Mouse (Mus musculus) hindbrain, embryonic 13.5 days (tissue): Measurements from ENCODE around the gene Gm8334. TPM values are rescaled to one million over a fixed set of nuclear protein-coding genes. Genes with fewer than 3 reads are reported as not detected.
"Not testable (repeated sequence)": the region's sequence is repeated elsewhere in the genome, so short reads cannot be mapped to it uniquely, and the experiment has no call there.

Experiments used
- ATAC-seq: fragments of 200-750 bp; cut with Nextera tagmentation; 2 replicates; pipeline ENCODE4 v1.8.0; 2017; ENCODE audit warnings: moderate TSS enrichment; ENCODE audit not compliant: low FRiP score
- H3K27ac ChIP-seq: fragments of 300-500 bp; sonication (generic); 2 replicates; pipeline ENCODE4 v1.5.1; 2015; ENCODE audit warnings: inconsistent platforms, mild to moderate bottlenecking, moderate library complexity
- H3K27me3 ChIP-seq: fragments of 300-500 bp; sonication (generic); 2 replicates; pipeline ENCODE4 v1.6.1; 2015; ENCODE audit warnings: mild to moderate bottlenecking, inconsistent platforms
- H3K36me3 ChIP-seq: fragments of 300-500 bp; sonication (generic); 2 replicates; pipeline ENCODE4 v1.6.1; 2015; ENCODE audit warnings: mild to moderate bottlenecking, inconsistent platforms
- H3K4me1 ChIP-seq: fragments of 300-500 bp; sonication (generic); replicated peaks from 2 replicates; pipeline ENCODE4 v1.6.1; 2015; ENCODE audit warnings: inconsistent platforms
- H3K4me2 ChIP-seq: fragments of 300-500 bp; sonication (generic); 2 replicates; pipeline ENCODE4 v1.6.1; 2015; ENCODE audit warnings: inconsistent platforms, mild to moderate bottlenecking, moderate library complexity
- H3K4me3 ChIP-seq: fragments of 300-500 bp; sonication (generic); 2 replicates; pipeline ENCODE4 v1.5.1; 2015; ENCODE audit warnings: mild to moderate bottlenecking, inconsistent platforms
- H3K9ac ChIP-seq: fragments of 300-500 bp; sonication (generic); 2 replicates; pipeline ENCODE4 v1.6.1; 2015; ENCODE audit warnings: mild to moderate bottlenecking, inconsistent platforms
- H3K9me3 ChIP-seq: fragments of 300-500 bp; sonication (generic); 2 replicates; pipeline ENCODE4 v1.6.1; 2016; ENCODE audit warnings: inconsistent platforms
- WGBS: fragments of 180-500 bp; shearing (Covaris S2); methylation state at CpG from one replicate; pipeline ENCODE4 v1.1.7; 2015; 5-methylcytosine and 5-hydroxymethylcytosine counted together
- polyA plus RNA-seq: library from polyadenylated mRNA; unstranded; fragments of >200 nt; fragmentation: Nextera tagmentation; extraction: Ambion mirVana; gene quantifications from 2 replicates; pipeline ENCODE4 v1.2.1, GENCODE M21; 2015

Gene Gm8334
- polyA plus RNA-seq = not detected in 2 replicates

GRCm38 (mm10) chrX:148615053-148615452, at the start of gene Gm8334:
Gene Gm8334 (minus strand): TSS chrX:148615153.
- H3K27me3 ChIP-seq, H3K4me2 ChIP-seq, ATAC-seq, H3K9me3 ChIP-seq, H3K9ac ChIP-seq, H3K36me3 ChIP-seq, H3K4me1 ChIP-seq, H3K4me3 ChIP-seq, H3K27ac ChIP-seq: not testable (repeated sequence)
- 83% methylated on average over 4 of the region's 7 CpGs for WGBS

GRCm38 (mm10) chrX:148663298-148663697, 48.3 kb upstream of the Gm8334 start, which contains the start of gene Gm15127:
Gene Gm15127 (plus strand): TSS chrX:148663598.
- not testable (repeated sequence) for H3K9ac ChIP-seq, H3K36me3 ChIP-seq, H3K4me1 ChIP-seq, H3K27ac ChIP-seq, ATAC-seq, H3K4me3 ChIP-seq, H3K27me3 ChIP-seq, H3K4me2 ChIP-seq, H3K9me3 ChIP-seq
- 53% methylated on average over 2 of the region's 4 CpGs for WGBS

Other genes with a start within 250 kb of the Gm8334 start
- gene Gm15114, start 126.2 kb downstream of the Gm8334 start, polyA plus RNA-seq = not detected in 2 replicates
- gene Gm15127, start 48.4 kb upstream of the Gm8334 start, polyA plus RNA-seq = not detected in 2 replicates
- not detected in 2 replicates for gene Luzp4, start 242.5 kb upstream of the Gm8334 start, polyA plus RNA-seq